Mouse (Mus musculus): Measurements from ENCODE around the gene Fzd2.

- TF ChIP-seq CTCF (conservative IDR thresholded peaks at IDR 0.05; ENCODE audit: low read length), result no peak
- TF ChIP-seq NANOG (IDR thresholded peaks at IDR 0.05; ENCODE audit: borderline replicate concordance, low read length), result no peak
Measured at GRCm38 (mm10) chr11:102623876-102624789, 19.9 kb downstream of the Fzd2 start.

Measured in E14TG2a.4 (cell line).